ENCODE assay signal across 22 mouse cellular contexts in the genomic region with DNA sequence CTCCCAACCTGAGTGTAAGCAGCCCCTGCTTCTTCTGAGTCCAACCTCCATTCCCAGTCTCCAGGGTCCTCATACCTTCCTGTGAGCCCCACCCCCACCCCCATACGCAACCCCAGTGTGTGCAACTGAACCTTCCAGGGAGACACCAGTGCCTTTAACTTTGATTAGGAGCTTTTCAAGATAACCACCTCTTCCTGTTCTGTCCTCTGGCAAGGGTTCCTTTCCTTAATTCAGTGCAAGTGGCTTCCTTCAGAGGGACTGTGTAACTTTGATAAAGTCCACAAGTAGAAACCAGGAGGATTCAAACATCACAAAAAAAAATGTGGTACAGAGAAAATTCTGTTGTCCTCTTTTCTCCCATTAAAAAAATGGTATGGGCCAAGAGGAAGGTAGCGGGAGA.
DNase-seq lines count a peak whose midpoint lies in the region; ATAC-seq and TF ChIP-seq lines count a peak whose summit lies in the region.
"Had no signal": no experiment of that assay in that cellular context is flagged by ENCODE, and none has a peak within 500 bp of the region (broad histone marks: within the 10 kb centered on the region; RNA-seq: fewer than 3 reads in every experiment).

No protein-coding gene starts in this region.

- TF ChIP-seq RAD21 in CH12.LX (IDR thresholded peaks at IDR 0.05; ENCODE audit: low read depth, low read length): no peak

- no peak overlapping the region for H3K4me3 ChIP-seq in intestine, embryonic 16.5 days (ENCODE audit: low read length)
- no peak overlapping the region for H3K4me3 ChIP-seq in intestine, postnatal 0 days (ENCODE audit: low read depth, low read length)
- H3K4me3 ChIP-seq in CH12.LX (replicated peaks in 1 of 3; ENCODE audit: low read depth in 2 of 3, low read length in 2 of 3, poor library complexity in 1 of 3): no peak overlapping the region
- H3K4me3 ChIP-seq: embryonic facial prominence, embryonic 12.5 days; forebrain, embryonic 15.5 days; hindbrain, embryonic 10.5 days; hindbrain, embryonic 15.5 days had no signal

- no peaks in the 10 kb centered on the region for H3K36me3 ChIP-seq in intestine, embryonic 16.5 days (ENCODE audit: control insufficient read depth, insufficient read depth, low read length)
- H3K36me3 ChIP-seq in intestine, postnatal 0 days (ENCODE audit: control insufficient read depth, insufficient read depth): no peaks in the 10 kb centered on the region
- H3K36me3 ChIP-seq in CH12.LX (replicated peaks in 1 of 2; ENCODE audit: control insufficient read depth in 1 of 2, insufficient read depth in 1 of 2, low read length in 1 of 2): peaks cover 17 to 90% of the 10 kb centered on the region in 2 experiments
- H3K36me3 ChIP-seq: embryonic facial prominence, embryonic 12.5 days; forebrain, embryonic 15.5 days; hindbrain, embryonic 10.5 days; hindbrain, embryonic 15.5 days had no signal

- peaks cover 4% of the 10 kb centered on the region; the same call in 1 of the 2 replicates for H3K4me1 ChIP-seq in intestine, embryonic 16.5 days (ENCODE audit: control insufficient read depth, insufficient read depth, low read length)
- no peaks in the 10 kb centered on the region for H3K4me1 ChIP-seq in intestine, postnatal 0 days (replicated peaks; ENCODE audit: control insufficient read depth, insufficient read depth, low read length)
- H3K4me1 ChIP-seq in CH12.LX (ENCODE audit: control insufficient read depth in 1 of 2, insufficient read depth in 2 of 2): peaks cover 8 to 17% of the 10 kb centered on the region in 2 experiments
- H3K4me1 ChIP-seq: embryonic facial prominence, embryonic 12.5 days; hindbrain, embryonic 10.5 days; hindbrain, embryonic 15.5 days had no signal

- WGBS in intestine, embryonic 16.5 days: 79% methylated on average over 2 of the region's 2 CpGs
- WGBS in intestine, postnatal 0 days: 79% methylated on average over 2 of the region's 2 CpGs

- no peak for TF ChIP-seq POLR2A in CH12.LX (IDR thresholded peaks at IDR 0.05; ENCODE audit: low read depth, low read length)

- no peak for TF ChIP-seq EP300 in CH12.LX (IDR thresholded peaks at IDR 0.05; ENCODE audit: low read length)

- no peak overlapping the region for H3K4me2 ChIP-seq in intestine, embryonic 16.5 days (ENCODE audit: low read depth, low read length)
- no peak overlapping the region for H3K4me2 ChIP-seq in intestine, postnatal 0 days (replicated peaks; ENCODE audit: low read depth)
- H3K4me2 ChIP-seq in CH12.LX (ENCODE audit: insufficient read depth, low read depth, poor library complexity, severe bottlenecking): 0 out of 2 replicates have a peak overlapping the region, but pooled peaks have one; percentile 10
- H3K4me2 ChIP-seq: embryonic facial prominence, embryonic 12.5 days; forebrain, embryonic 15.5 days; heart, embryonic 11.5 days; hindbrain, embryonic 15.5 days had no signal

- DNase-seq in CH12.LX (ENCODE audit: extremely low read depth): no peak
- DNase-seq in MEL-GATA-1-ER (ENCODE audit: extremely low read depth, low read depth): peak; percentile 76
- no peak for DNase-seq in gastrocnemius, postnatal 4 days (ENCODE audit: low spot score in 2 of 2)
- no peak for DNase-seq in lung, postnatal 36 days
- DNase-seq: adrenal gland, postnatal 10 days; B cell, adult 2 months; cerebellum, adult 11 months; cerebellum, adult 8-10 months; cerebellum, postnatal 14 days; gastrocnemius, postnatal 36 days; heart, adult 18-20 months; heart, postnatal 10 days; kidney, adult 11 months had no signal

- TF ChIP-seq CTCF in intestine, postnatal 0 days (IDR thresholded peaks at IDR 0.05; ENCODE audit: low read depth): no peak
- TF ChIP-seq CTCF in CH12.LX (conservative IDR thresholded peaks at IDR 0.05 in 1 of 2, IDR thresholded peaks at IDR 0.05 in 1 of 2; ENCODE audit: low read depth in 2 of 2, low read length in 2 of 2): no peak

- H3K79me2 ChIP-seq in CH12.LX (replicated peaks; ENCODE audit: control insufficient read depth, extremely low read depth, insufficient read depth, poor library complexity, severe bottlenecking): no peaks in the 10 kb centered on the region; the same call in 1 of the 2 replicates

- H3K9me3 ChIP-seq in intestine, embryonic 16.5 days (ENCODE audit: control insufficient read depth, low read length): peaks cover 4% of the 10 kb centered on the region; the same call in 1 of the 2 replicates
- H3K9me3 ChIP-seq in intestine, postnatal 0 days (ENCODE audit: control insufficient read depth): peaks cover 4% of the 10 kb centered on the region; the same call in 1 of the 2 replicates
- H3K9me3 ChIP-seq in CH12.LX (replicated peaks; ENCODE audit: low read length): peaks cover 20% of the 10 kb centered on the region
- H3K9me3 ChIP-seq: embryonic facial prominence, embryonic 12.5 days; hindbrain, embryonic 15.5 days had no signal

- in situ Hi-C loops in CH12.LX (cut with MboI; ENCODE audit: low pct_ligation_motif_present, low pct_unique_long_range_greater_than_20kb, low sequenced_read_pairs): no loop called here

- ATAC-seq in intestine, embryonic 16.5 days: peak; percentile 6; the same call in 1 of the 2 replicates
- ATAC-seq in intestine, postnatal 0 days: no peak
- ATAC-seq in megakaryocyte-erythroid progenitor cell, adult 5-6 weeks (replicated peaks; ENCODE audit: low FRiP score, low TSS enrichment, poor library complexity, severe bottlenecking): peak; percentile 66
- ATAC-seq: CD4-positive, CD25-positive, alpha-beta regulatory T cell, adult 4 months; forebrain, embryonic 15.5 days had no signal

- no peak overlapping the region for H3K27ac ChIP-seq in intestine, embryonic 16.5 days (ENCODE audit: low read length)
- no peak overlapping the region for H3K27ac ChIP-seq in intestine, postnatal 0 days (ENCODE audit: low read depth, low read length)
- no peak overlapping the region for H3K27ac ChIP-seq in CH12.LX (ENCODE audit: insufficient read depth, low read depth)
- H3K27ac ChIP-seq: embryonic facial prominence, embryonic 12.5 days; forebrain, embryonic 15.5 days; hindbrain, embryonic 10.5 days; hindbrain, embryonic 15.5 days had no signal

- no peaks in the 10 kb centered on the region for H3K27me3 ChIP-seq in intestine, embryonic 16.5 days (replicated peaks; ENCODE audit: control insufficient read depth, insufficient read depth, low read length)
- no peaks in the 10 kb centered on the region for H3K27me3 ChIP-seq in intestine, postnatal 0 days (replicated peaks; ENCODE audit: control insufficient read depth, insufficient read depth, low read length)
- H3K27me3 ChIP-seq in CH12.LX (replicated peaks): no peaks in the 10 kb centered on the region
- H3K27me3 ChIP-seq: embryonic facial prominence, embryonic 12.5 days; forebrain, embryonic 15.5 days; hindbrain, embryonic 15.5 days had no signal

- no peak overlapping the region for H3K9ac ChIP-seq in intestine, embryonic 16.5 days (ENCODE audit: low read depth, low read length)
- H3K9ac ChIP-seq in intestine, postnatal 0 days (ENCODE audit: low read depth, low read length): no peak overlapping the region
- H3K9ac ChIP-seq in CH12.LX (ENCODE audit: insufficient read depth, low read depth): no peak overlapping the region
- H3K9ac ChIP-seq: embryonic facial prominence, embryonic 12.5 days; forebrain, embryonic 15.5 days; hindbrain, embryonic 15.5 days had no signal

- dilution Hi-C loops in CH12.LX (cut with MboI; ENCODE audit: extremely low pct_ligation_motif_present, extremely low pct_unique_long_range_greater_than_20kb, low sequenced_read_pairs): no loop called here

TF ChIP-seq in CH12.LX, 34 proteins besides CTCF, POLR2A, EP300 and RAD21:
- no peak for TF ChIP-seq ZC3H11A (IDR thresholded peaks at IDR 0.05; ENCODE audit: low read depth, low read length)
- no peak for TF ChIP-seq ZKSCAN1 (IDR thresholded peaks at IDR 0.05; ENCODE audit: borderline replicate concordance, low read depth, low read length)
- TF ChIP-seq JUND (conservative IDR thresholded peaks at IDR 0.05; ENCODE audit: low read depth, low read length): no peak
- TF ChIP-seq GABPA (IDR thresholded peaks at IDR 0.05; ENCODE audit: insufficient replicate concordance, low read depth, low read length): no peak
- TF ChIP-seq USF2 (conservative IDR thresholded peaks at IDR 0.05; ENCODE audit: low read depth, low read length): no peak
- TF ChIP-seq ZNF384 (IDR thresholded peaks at IDR 0.05; ENCODE audit: low read depth, low read length): no peak
- TF ChIP-seq UBTF (IDR thresholded peaks at IDR 0.05; ENCODE audit: low read depth, low read length): no peak
- no peak for TF ChIP-seq E2F4 (IDR thresholded peaks at IDR 0.05; ENCODE audit: insufficient replicate concordance, low read depth, low read length)
- no peak for TF ChIP-seq SMC3 (IDR thresholded peaks at IDR 0.05; ENCODE audit: low read depth, low read length)
- TF ChIP-seq POLR2AphosphoS2 (IDR thresholded peaks at IDR 0.05; ENCODE audit: low read depth, low read length): no peak
- TF ChIP-seq MXI1 (IDR thresholded peaks at IDR 0.05; ENCODE audit: low read depth, low read length): no peak
- TF ChIP-seq TCF12 (IDR thresholded peaks at IDR 0.05; ENCODE audit: low read depth, low read length): no peak
- TF ChIP-seq CHD2 (IDR thresholded peaks at IDR 0.05; ENCODE audit: low read length): no peak
- TF ChIP-seq RCOR1 (conservative IDR thresholded peaks at IDR 0.05; ENCODE audit: low read depth, low read length): no peak
- TF ChIP-seq CHD1 (IDR thresholded peaks at IDR 0.05; ENCODE audit: low read depth, low read length): no peak
- TF ChIP-seq USF1 (IDR thresholded peaks at IDR 0.05; ENCODE audit: low read depth, low read length): no peak
- no peak for TF ChIP-seq HCFC1 (IDR thresholded peaks at IDR 0.05; ENCODE audit: low read depth, low read length)
- no peak for TF ChIP-seq IRF4 (IDR thresholded peaks at IDR 0.05; ENCODE audit: low read depth, low read length)
